Mouse (Mus musculus) stomach, postnatal 0 days (tissue): ENCODE measurements around the gene Erg. TPM values are rescaled to one million over a fixed set of nuclear protein-coding genes. Genes with fewer than 3 reads are reported as not detected.
A peak's percentile ranks its signal among the peaks of the same experiment; 100 is the strongest.

Experiments
- ATAC-seq: fragments of 200-750 bp; cut with Nextera tagmentation; 2 replicates; pipeline ENCODE4 v1.8.0; 2017; ENCODE audit not compliant: low FRiP score, low TSS enrichment
- DNase-seq: peaks from one replicate; pipeline ENCODE4 v3.0.0-alpha.2; 2016; ENCODE audit warnings: low spot score
- H3K27ac ChIP-seq: fragments of 300-500 bp; sonication (generic); replicated peaks from 2 replicates; pipeline ENCODE4 v1.5.1; 2014; ENCODE audit warnings: mild to moderate bottlenecking, control low read depth
- H3K27me3 ChIP-seq: fragments of 300-500 bp; sonication (generic); 2 replicates; pipeline ENCODE4 v1.6.1; 2014; ENCODE audit warnings: low read length; ENCODE audit not compliant: control insufficient read depth, insufficient read depth
- H3K36me3 ChIP-seq: fragments of 300-500 bp; sonication (generic); 2 replicates; pipeline ENCODE4 v1.6.1; 2014; ENCODE audit warnings: low read length, mixed read lengths; ENCODE audit not compliant: control insufficient read depth, insufficient read depth
- H3K4me1 ChIP-seq: fragments of 300-500 bp; sonication (generic); replicated peaks from 2 replicates; pipeline ENCODE4 v1.6.1; 2014; ENCODE audit warnings: antibody characterized with exemption; ENCODE audit not compliant: control insufficient read depth, insufficient read depth
- H3K4me2 ChIP-seq: fragments of 300-500 bp; sonication (generic); replicated peaks from 2 replicates; pipeline ENCODE4 v1.6.1; 2014; ENCODE audit warnings: low read depth, mild to moderate bottlenecking, control low read depth, moderate library complexity
- H3K4me3 ChIP-seq: fragments of 300-500 bp; sonication (generic); 2 replicates; pipeline ENCODE4 v1.5.1; 2014; ENCODE audit warnings: low read depth, low read length, control low read depth
- H3K9ac ChIP-seq: fragments of 300-500 bp; sonication (generic); 2 replicates; pipeline ENCODE4 v1.6.1; 2014; ENCODE audit warnings: mild to moderate bottlenecking, low read length, control low read depth, mixed read lengths
- H3K9me3 ChIP-seq: fragments of 300-500 bp; sonication (generic); 2 replicates; pipeline ENCODE4 v1.6.1; 2016; ENCODE audit warnings: low read length; ENCODE audit not compliant: control insufficient read depth
- CTCF ChIP-seq: IDR thresholded peaks from 2 replicates; pipeline ENCODE4 v1.5.1; 2016; ENCODE audit warnings: antibody characterized with exemption, low read depth, mild to moderate bottlenecking, moderate library complexity
- EP300 ChIP-seq: optimal IDR thresholded peaks from 2 replicates; pipeline ENCODE3; 2016; ENCODE audit warnings: antibody characterized with exemption
- WGBS: fragments of 180-500 bp; shearing (Covaris S2); extraction: QIAGEN DNeasy Blood & Tissue Kit; methylation state at CpG from one replicate; pipeline ENCODE4 v1.1.7; 2014; 5-methylcytosine and 5-hydroxymethylcytosine counted together
- polyA plus RNA-seq: library from polyadenylated mRNA; unstranded; fragments of >200 nt; fragmentation: Nextera tagmentation; extraction: Ambion mirVana; gene quantifications from 2 replicates; pipeline ENCODE4 v1.2.1, GENCODE M21; 2015

Erg gene
- polyA plus RNA-seq, 1 experiment from 2014 or later, result 2.1 TPM

- Histone ChIP-seq H3K27ac (no peak overlapping the region), H3K4me3 (no peak overlapping the region), H3K36me3 (no peaks in the 10 kb centered on the region), H3K4me1 (no peaks in the 10 kb centered on the region), H3K4me2 (no peak overlapping the region), H3K27me3 (no peaks in the 10 kb centered on the region), H3K9me3 (no peaks in the 10 kb centered on the region), H3K9ac (no peak overlapping the region)
- ATAC-seq (no peak), DNase-seq (no peak)
- 81% methylated on average over 11 of the region's 11 CpGs for WGBS
- TF ChIP-seq EP300, result no peak
- TF ChIP-seq CTCF, result no peak
Observed at GRCm38 (mm10) chr16:95596884-95597577, 10.6 kb upstream of the Erg start.

- no peak for DNase-seq
- H3K9me3 ChIP-seq, result no peaks in the 10 kb centered on the region
- ATAC-seq, result no peak
- H3K36me3 ChIP-seq, result no peaks in the 10 kb centered on the region
- no peak overlapping the region for H3K27ac ChIP-seq
- WGBS, result 29% methylated on average over 5 of the region's 5 CpGs
- no peaks in the 10 kb centered on the region for H3K27me3 ChIP-seq
- H3K4me3 ChIP-seq, result no peak overlapping the region
- H3K9ac ChIP-seq, result no peak overlapping the region
- TF ChIP-seq EP300, result no peak
- no peak for TF ChIP-seq CTCF
- H3K4me2 ChIP-seq, result no peak overlapping the region
- H3K4me1 ChIP-seq, result 0 out of 2 replicates have a peak, but pooled peaks cover 3% of the 10 kb centered on the region
Observed at GRCm38 (mm10) chr16:95588849-95589248, 2.5 kb upstream of the Erg start.

- Histone ChIP-seq H3K36me3 (no peaks in the 10 kb centered on the region), H3K4me1 (0 out of 2 replicates have a peak, but pooled peaks cover 3% of the 10 kb centered on the region), H3K9me3 (no peaks in the 10 kb centered on the region), H3K27me3 (no peaks in the 10 kb centered on the region; the same call in 1 of the 2 replicates), H3K27ac (no peak overlapping the region), H3K4me2 (peak overlapping the region; percentile 65), H3K9ac (no peak overlapping the region), H3K4me3 (peak overlapping the region; percentile 41)
- TF ChIP-seq EP300 (no peak), CTCF (no peak)
- 19% methylated on average over 7 of the region's 7 CpGs for WGBS
- ATAC-seq, result no peak
- DNase-seq, result no peak
Observed at GRCm38 (mm10) chr16:95586726-95587125, 333 bp upstream of the Erg start.

GRCm38 (mm10) chr16:95585541-95586310 lies 667 bp downstream of the Erg start:
- 0 out of 2 replicates have a peak overlapping the region, but pooled peaks have one; percentile 23 for H3K9ac ChIP-seq
- peak; percentile 87 for ATAC-seq
- peak overlapping the region; percentile 65 for H3K4me2 ChIP-seq
- WGBS, result 1% methylated on average over 33 of the region's 36 CpGs
- DNase-seq, result peak; percentile 66
- H3K4me1 ChIP-seq, result 0 out of 2 replicates have a peak, but pooled peaks cover 3% of the 10 kb centered on the region
- peak overlapping the region; percentile 41 for H3K4me3 ChIP-seq
- H3K27ac ChIP-seq, result no peak overlapping the region
- no peaks in the 10 kb centered on the region for H3K9me3 ChIP-seq
- no peaks in the 10 kb centered on the region; the same call in 1 of the 2 replicates for H3K27me3 ChIP-seq
- H3K36me3 ChIP-seq, result no peaks in the 10 kb centered on the region
- TF ChIP-seq EP300 (no peak), CTCF (peak; percentile 62)

- Histone ChIP-seq H3K36me3 (no peaks in the 10 kb centered on the region), H3K9ac (0 out of 2 replicates have a peak overlapping the region, but pooled peaks have one; percentile 18), H3K27me3 (no peaks in the 10 kb centered on the region; the same call in 1 of the 2 replicates), H3K4me1 (0 out of 2 replicates have a peak, but pooled peaks cover 3% of the 10 kb centered on the region), H3K27ac (no peak overlapping the region), H3K4me2 (peak overlapping the region; percentile 65), H3K4me3 (peak overlapping the region; percentile 41), H3K9me3 (no peaks in the 10 kb centered on the region)
- ATAC-seq, result peak; percentile 24; the same call in 1 of the 2 replicates
- no peak for TF ChIP-seq CTCF
- no peak for DNase-seq
- 16% methylated on average over 37 of the region's 37 CpGs for WGBS
Observed at GRCm38 (mm10) chr16:95584751-95585528, 1.5 kb downstream of the Erg start.
